Mouse (Mus musculus) thymus, adult 2 months (tissue): ENCODE measurements around the gene Trim41.

Source experiments
- CTCF ChIP-seq: fragments of 200-500 bp; IDR thresholded peaks from 2 replicates; pipeline ENCODE4 v1.5.1; 2012; ENCODE audit warnings: mild to moderate bottlenecking, control low read depth, low read length, moderate library complexity, borderline replicate concordance; ENCODE audit not compliant: control insufficient read depth, poor library complexity, insufficient read depth; ENCODE audit errors: extremely low read depth
- POLR2A ChIP-seq: fragments of 200-500 bp; IDR thresholded peaks from 2 replicates; pipeline ENCODE4 v1.6.1; 2012; ENCODE audit warnings: mild to moderate bottlenecking, low read length, control low read depth, moderate library complexity; ENCODE audit not compliant: control insufficient read depth, poor library complexity, insufficient read depth; ENCODE audit errors: extremely low read depth

DNA sequence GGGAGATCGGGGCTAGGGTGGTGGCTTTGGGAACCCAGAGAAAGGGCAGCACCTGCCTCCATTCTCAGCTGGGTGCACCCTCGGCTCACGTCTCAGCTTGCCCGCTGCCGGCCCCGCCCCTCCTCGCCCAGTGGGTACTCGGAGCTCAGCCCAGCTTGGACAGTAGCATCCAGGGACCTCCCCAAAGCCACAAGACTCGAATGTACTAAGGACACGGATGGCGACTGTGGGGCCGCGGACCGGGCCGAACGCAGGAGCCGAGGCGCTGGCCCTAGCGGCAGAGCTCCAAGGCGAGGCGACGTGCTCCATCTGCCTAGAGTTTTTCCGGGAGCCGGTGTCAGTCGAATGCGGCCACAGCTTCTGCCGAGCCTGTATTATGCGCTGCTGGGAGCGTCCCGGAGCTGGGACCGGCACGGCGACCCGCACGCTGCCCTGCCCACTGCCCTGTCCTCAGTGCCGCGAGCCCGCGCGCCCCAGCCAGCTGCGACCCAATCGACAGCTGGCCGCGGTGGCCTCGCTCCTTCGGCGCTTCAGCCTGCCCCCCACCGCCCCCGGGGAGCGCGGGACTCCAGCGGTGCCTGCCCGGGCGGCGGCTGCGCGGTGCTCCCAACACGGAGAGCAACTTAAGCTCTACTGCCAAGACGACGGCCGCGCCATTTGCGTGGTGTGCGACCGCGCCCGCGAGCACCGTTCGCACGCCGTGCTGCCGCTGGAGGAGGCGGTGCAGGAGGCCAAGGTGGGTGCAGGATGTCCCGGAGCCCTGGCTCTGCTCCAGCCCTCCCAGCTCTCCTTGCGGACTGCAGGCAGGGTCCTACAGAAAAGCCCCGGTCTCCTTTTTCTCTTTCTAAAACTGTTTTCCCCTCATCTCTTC lies 20.4 kb upstream of the Trim41 start:
- TF ChIP-seq CTCF (0 out of 2 replicates have a peak, but pooled peaks have one; percentile 9), POLR2A (no peak)
